Mouse (Mus musculus) embryo, embryonic 10.5 days (tissue): ENCODE measurements around the gene Atp2b2.

Source experiments
- DNase-seq: peaks from one replicate; pipeline ENCODE4 v3.0.0-alpha.2; 2015; ENCODE audit warnings: low spot score

Gene Atp2b2

GRCm38 (mm10) chr6:113857310-113857873 is 185.0 kb downstream of the Atp2b2 start:
- no peak for DNase-seq

GRCm38 (mm10) chr6:113856790-113857189 is 185.6 kb downstream of the Atp2b2 start:
- no peak for DNase-seq

GRCm38 (mm10) chr6:113856095-113856646 is 186.2 kb downstream of the Atp2b2 start:
- DNase-seq, result no peak

GRCm38 (mm10) chr6:113855581-113855980 is 186.8 kb downstream of the Atp2b2 start:
- no peak for DNase-seq

GRCm38 (mm10) chr6:113852318-113852717 is 190.1 kb downstream of the Atp2b2 start:
- peak; percentile 90 for DNase-seq

- DNase-seq, result no peak
Observed at GRCm38 (mm10) chr6:113849819-113850218, 192.6 kb downstream of the Atp2b2 start.

- no peak for DNase-seq
Observed at GRCm38 (mm10) chr6:113848655-113849054, 193.8 kb downstream of the Atp2b2 start.

- no peak for DNase-seq
Observed at GRCm38 (mm10) chr6:113847092-113847491, 195.3 kb downstream of the Atp2b2 start.

- DNase-seq, result peak; percentile 66
Observed at GRCm38 (mm10) chr6:113843248-113843647, 199.2 kb downstream of the Atp2b2 start.

- peak; percentile 5 for DNase-seq
Observed at GRCm38 (mm10) chr6:113838493-113838892, 203.9 kb downstream of the Atp2b2 start.

- no peak for DNase-seq
Observed at GRCm38 (mm10) chr6:113837740-113838139, 204.7 kb downstream of the Atp2b2 start.

GRCm38 (mm10) chr6:113836545-113836944 is 205.9 kb downstream of the Atp2b2 start:
- DNase-seq, result no peak

GRCm38 (mm10) chr6:113830463-113830862 is 211.9 kb downstream of the Atp2b2 start:
- DNase-seq, result no peak

- DNase-seq, result no peak
Observed at GRCm38 (mm10) chr6:113827309-113827708, 215.1 kb downstream of the Atp2b2 start.

- DNase-seq, result peak; percentile 64
Observed at GRCm38 (mm10) chr6:113822417-113822816, 220.0 kb downstream of the Atp2b2 start.

- no peak for DNase-seq
Observed at GRCm38 (mm10) chr6:113816690-113817089, 225.7 kb downstream of the Atp2b2 start.

GRCm38 (mm10) chr6:113811462-113811861 is 231.0 kb downstream of the Atp2b2 start:
- DNase-seq, result no peak

GRCm38 (mm10) chr6:113810667-113811066 is 231.7 kb downstream of the Atp2b2 start:
- DNase-seq, result no peak

- DNase-seq, result no peak
Observed at GRCm38 (mm10) chr6:113806241-113806640, 236.2 kb downstream of the Atp2b2 start.

GRCm38 (mm10) chr6:113801233-113801632 is 241.2 kb downstream of the Atp2b2 start:
- DNase-seq, result no peak

- DNase-seq, result no peak
Observed at GRCm38 (mm10) chr6:113799915-113800314, 242.5 kb downstream of the Atp2b2 start.

- peak; percentile 21 for DNase-seq
Observed at GRCm38 (mm10) chr6:113799349-113799748, 243.1 kb downstream of the Atp2b2 start.

- no peak for DNase-seq
Observed at GRCm38 (mm10) chr6:113798921-113799320, 243.5 kb downstream of the Atp2b2 start.

GRCm38 (mm10) chr6:113795241-113795702 is 247.1 kb downstream of the Atp2b2 start:
- DNase-seq, result peak; percentile 64
